Mouse (Mus musculus) thymus, postnatal 14 days (tissue): Measurements from ENCODE around the gene Zfhx3.
A peak's percentile ranks its signal among the peaks of the same experiment; 100 is the strongest.

ENCODE experiments used
- DNase-seq: peaks from one replicate; pipeline ENCODE4 v3.0.0; 2021

Zfhx3 gene

GRCm38 (mm10) chr8:108950311-108950710, 1007.9 kb downstream of the Zfhx3 start:
- DNase-seq, result no peak

DNA sequence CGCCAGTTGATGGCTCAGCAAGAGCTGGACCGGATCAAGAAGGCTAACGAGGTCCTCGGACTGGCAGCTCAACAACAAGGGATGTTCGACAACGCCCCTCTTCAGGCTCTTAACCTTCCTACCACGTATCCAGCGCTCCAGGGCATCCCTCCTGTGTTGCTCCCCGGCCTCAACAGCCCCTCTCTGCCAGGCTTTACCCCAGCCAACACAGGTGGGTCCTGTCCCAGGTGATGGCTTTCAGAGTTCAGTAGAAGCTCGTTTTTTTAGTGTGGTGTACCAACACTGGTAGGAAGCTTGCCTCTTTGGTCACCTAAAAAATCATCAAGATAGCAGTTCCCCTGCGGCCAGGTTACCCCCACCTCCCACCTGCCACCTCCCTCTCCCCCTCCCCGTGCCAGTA, 1009.1 kb downstream of the Zfhx3 start:
- no peak for DNase-seq

DNA sequence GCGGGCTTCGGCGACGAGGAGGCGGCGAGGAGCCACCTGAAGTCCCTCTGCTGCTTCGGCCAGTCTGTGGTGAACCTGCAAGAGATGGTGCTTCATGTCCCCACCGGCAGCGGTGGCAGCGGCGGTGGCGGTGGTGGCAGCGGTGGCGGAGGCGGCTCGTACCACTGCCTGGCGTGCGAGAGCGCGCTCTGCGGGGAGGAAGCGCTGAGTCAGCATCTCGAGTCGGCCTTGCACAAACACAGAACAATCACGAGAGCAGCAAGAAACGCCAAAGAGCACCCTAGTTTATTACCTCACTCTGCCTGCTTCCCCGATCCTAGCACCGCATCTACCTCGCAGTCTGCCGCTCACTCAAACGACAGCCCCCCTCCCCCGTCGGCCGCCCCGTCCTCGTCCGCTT, 1014.0 kb downstream of the Zfhx3 start:
- peak; percentile 58 for DNase-seq

DNA sequence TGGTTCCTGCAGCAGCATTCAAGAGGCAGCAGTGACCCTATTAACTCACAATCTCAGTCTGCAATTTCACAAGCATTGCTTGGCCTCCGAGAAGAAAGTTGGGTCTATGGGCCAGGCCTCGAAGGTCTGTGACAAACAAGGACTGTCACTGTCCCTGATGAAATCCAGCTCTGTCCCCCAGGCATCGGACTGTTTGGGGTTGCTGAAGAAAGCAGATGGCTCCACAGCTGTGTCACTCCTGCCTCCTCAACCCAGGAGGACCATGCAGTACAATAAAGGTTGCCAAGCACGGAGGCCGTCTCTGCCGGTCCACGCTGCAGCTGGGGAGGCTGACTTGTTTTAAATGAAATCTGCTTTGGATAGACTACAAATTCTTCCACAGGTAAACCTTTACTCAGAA, 1020.1 kb downstream of the Zfhx3 start:
- no peak for DNase-seq

GRCm38 (mm10) chr8:108963181-108963580, 1020.7 kb downstream of the Zfhx3 start:
- no peak for DNase-seq

- no peak for DNase-seq
Measured at GRCm38 (mm10) chr8:108966041-108966440, 1023.6 kb downstream of the Zfhx3 start.

DNA sequence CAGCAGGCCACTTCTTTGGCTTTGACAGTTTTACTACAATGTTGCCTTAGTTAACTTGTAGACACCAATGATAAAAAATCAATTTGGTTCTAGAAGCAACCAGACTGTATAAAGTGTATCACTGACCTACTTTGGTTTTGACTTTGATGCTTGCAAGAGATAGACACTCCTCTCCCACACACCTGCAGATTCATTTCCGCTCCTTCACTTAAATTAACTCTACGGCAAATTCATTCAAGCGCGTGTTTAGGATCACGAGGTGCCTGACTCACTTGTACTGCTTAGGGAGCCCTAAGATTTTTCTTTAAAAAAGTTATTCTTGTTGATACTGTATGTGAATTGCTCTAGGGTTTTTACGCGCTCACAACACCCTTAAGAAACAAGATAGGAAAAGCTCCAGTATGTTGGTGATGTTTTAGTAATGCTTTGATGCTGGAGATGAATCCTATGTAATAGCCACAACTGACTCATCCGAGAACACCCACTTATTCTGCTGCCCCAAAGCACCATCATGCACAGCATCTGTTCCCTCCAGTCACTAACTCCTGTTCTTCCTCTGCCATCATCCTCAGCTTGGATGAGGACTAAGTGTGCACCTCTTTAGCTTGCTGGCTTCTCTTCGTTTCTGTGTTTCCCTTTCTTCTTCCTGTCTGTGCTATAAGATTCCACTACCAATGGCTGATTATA, 1031.3 kb downstream of the Zfhx3 start:
- DNase-seq, result peak; percentile 63

- no peak for DNase-seq
Measured at GRCm38 (mm10) chr8:108977693-108978361, 1035.4 kb downstream of the Zfhx3 start.

DNA sequence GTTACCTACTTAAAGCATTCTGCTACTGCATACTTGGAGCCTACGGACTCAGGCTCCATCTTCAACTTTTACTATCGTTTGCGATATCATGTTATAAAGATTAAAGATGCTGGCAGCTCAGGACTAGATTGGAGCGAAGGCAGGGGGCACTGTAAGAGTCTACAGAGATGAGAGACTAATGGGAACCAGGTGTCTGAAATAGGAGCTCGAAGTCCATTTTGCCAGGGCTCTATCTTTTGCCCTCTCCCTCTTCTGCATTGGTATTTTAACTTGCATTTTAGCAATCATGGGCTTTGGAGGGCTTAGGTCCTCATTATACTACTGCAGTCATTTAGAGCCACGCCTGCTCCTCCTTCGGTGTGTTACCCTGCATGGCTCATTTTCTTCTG, 1035.9 kb downstream of the Zfhx3 start:
- no peak for DNase-seq

DNA sequence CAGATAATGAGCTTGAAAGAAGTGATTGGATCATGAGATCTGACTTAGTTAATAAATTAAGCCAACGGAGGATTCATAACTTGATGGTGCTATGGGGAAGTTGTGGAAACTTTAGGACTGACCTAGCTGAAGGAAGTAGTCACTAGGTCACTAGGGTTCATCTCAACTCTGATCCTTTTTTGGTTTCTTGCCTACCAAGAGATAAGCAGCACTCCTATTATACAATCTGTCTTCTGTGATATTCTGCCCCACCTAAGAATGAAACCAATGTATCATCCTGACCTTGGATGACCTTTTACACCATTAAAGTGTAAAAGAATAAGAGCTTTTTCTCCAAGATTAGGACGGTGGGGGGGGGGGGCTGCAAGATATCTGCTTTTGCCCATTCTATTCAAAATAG, 1042.5 kb downstream of the Zfhx3 start:
- no peak for DNase-seq

- no peak for DNase-seq
Measured at GRCm38 (mm10) chr8:108989841-108990240, 1047.4 kb downstream of the Zfhx3 start.

DNA sequence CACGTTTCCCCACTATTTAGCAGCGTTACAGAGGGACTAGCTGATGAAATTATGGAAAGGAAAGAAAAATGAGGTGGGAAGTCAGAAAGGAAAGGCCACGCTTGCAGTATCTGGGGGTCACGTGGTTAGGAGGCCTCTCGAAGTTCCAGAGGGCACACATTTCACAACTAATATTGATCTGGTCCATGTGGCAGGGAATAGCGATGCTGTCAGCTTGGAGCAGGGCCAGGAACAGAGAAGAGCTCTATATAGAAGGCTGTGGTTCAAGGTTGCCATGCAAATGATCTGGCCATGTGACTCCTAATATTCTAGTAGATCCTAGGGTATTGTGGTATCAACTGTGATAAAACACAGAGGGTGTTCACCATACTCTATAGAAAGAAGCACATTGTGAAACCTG, 1048.1 kb downstream of the Zfhx3 start:
- DNase-seq, result no peak

DNA sequence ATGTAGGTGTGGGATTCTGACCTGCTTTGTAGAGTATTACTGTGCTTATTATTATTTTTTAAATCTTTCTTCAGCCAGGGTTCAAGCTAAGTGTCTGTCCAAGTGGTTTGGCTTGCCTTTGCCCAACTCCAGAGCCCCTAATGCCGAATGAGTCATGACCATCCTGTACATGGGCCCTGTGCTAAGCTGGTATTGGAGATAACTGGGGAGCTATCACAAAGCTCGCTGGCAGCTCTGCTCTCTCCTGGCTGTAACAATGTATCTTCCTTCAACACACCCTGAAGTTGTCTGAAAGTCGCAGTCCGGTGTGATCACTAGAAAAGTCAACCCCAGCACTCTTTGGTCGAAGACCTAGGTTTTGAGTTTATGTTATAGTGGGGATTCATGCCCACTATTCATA, 1049.0 kb downstream of the Zfhx3 start:
- DNase-seq, result no peak

DNA sequence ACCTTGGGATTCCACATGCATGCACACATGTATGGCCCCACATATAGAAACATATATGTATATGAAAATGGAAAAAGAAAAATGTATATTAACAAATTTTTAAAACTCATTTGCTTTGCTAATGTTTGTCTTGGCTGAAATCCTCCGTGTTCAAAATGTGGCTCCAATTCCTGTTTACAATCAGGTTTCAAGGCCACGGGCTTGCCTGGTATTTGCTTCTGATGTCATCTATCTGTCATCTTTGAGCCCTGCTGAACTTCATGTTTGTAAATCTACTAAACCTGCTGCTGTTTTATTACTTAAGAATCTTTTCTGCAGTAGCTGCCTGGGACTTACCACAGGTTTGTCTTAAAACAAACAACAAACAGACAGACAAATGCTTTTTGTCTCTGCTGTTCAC, 1051.3 kb downstream of the Zfhx3 start:
- DNase-seq, result no peak

GRCm38 (mm10) chr8:108994187-108994586, 1051.7 kb downstream of the Zfhx3 start:
- no peak for DNase-seq

DNA sequence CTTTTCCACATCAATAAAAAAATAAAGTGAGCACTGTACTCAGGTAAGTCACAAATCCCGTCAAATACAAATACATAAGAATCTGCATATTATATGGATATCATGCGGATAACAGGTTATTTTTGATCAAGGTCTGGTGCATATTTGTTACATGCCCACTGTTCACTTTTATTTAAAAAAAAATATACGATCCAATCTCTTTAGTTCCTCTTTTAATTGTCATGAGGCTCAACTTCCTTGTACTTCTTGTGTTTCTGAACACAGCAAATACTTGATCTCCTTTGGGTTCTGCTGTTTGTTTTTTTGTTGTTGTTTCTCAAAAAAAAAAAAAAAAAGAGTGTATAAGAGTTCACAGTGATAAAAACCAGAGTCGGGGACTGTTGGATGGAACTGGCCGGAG, 1052.4 kb downstream of the Zfhx3 start:
- DNase-seq, result no peak

- no peak for DNase-seq
Measured at GRCm38 (mm10) chr8:108997334-108997733, 1054.9 kb downstream of the Zfhx3 start.

GRCm38 (mm10) chr8:108999297-109000249, 1057.1 kb downstream of the Zfhx3 start:
- no peak for DNase-seq

DNA sequence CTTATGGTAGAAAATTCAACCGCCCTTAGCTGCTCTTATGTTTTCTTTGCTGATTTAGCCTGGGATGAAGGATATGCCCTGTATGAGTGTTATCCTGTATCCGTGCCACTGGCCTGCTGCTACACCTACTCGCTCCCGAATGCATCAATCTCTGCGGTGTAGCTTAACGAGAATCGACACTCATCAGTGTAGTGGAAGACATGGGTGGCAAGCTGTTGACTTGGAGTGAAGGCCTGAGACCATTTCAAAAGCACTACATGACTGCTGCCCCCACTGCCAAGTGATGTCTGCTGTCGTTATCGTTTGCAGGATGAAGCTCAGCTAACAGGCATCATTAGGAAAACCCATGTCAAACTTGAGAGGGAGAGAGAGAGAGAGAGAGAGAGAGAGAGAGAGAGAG, 1058.6 kb downstream of the Zfhx3 start:
- DNase-seq, result no peak

DNA sequence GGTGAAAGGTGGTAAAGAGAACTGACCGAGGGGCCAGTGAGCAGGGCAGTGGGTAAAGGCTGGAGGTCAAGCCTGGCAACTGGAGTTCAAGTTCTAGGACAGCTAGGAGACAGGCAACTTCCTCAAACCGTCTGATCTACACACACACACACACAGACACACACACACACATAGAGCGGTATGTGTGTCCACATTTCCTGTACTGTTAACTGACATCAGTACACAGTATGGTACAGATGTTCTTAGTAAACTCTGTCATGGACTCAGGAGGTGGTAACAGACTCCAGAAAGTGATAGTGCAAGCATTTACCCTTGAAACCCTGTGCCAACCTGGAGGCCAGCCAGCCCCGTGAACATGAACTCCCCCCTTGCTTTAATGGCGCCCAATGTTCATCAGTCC, 1059.5 kb downstream of the Zfhx3 start:
- DNase-seq, result peak; percentile 19

- no peak for DNase-seq
Measured at GRCm38 (mm10) chr8:109006986-109007385, 1064.5 kb downstream of the Zfhx3 start.
